Mouse (Mus musculus): Measurements from ENCODE around the gene Rassf1. TPM values are rescaled to one million over a fixed set of nuclear protein-coding genes. Genes with fewer than 3 reads are reported as not detected.
A peak's percentile ranks its signal among the peaks of the same experiment; 100 is the strongest.

Gene Rassf1
- polyA plus RNA-seq (2014; fragmentation: Nextera tagmentation; extraction: Ambion mirVana) = 38.5 and 41.3 TPM in 2 replicates

- peak; percentile 67 for DNase-seq (ENCODE audit: low spot score)
- Histone ChIP-seq H3K4me1 (ENCODE audit: control insufficient read depth, insufficient read depth, low read length) (peaks cover 39% of the 10 kb centered on the region), H3K9ac (ENCODE audit: low read length) (peak within 1 kb of the TSS; percentile 52), H3K4me2 (ENCODE audit: low read depth) (peak within 1 kb of the TSS; percentile 70), H3K4me3 (ENCODE audit: low read depth, low read length) (peak within 1 kb of the TSS; percentile 40), H3K27me3 (ENCODE audit: control insufficient read depth, insufficient read depth, low read length) (peaks cover 30% of the 10 kb centered on the region), H3K27ac (ENCODE audit: low read depth, low read length) (peak within 1 kb of the TSS; percentile 15; the same call in 1 of the 2 replicates), H3K36me3 (ENCODE audit: control insufficient read depth, insufficient read depth, low read length) (no peaks in the 10 kb centered on the region), H3K9me3 (ENCODE audit: control insufficient read depth, low read length) (no peaks in the 10 kb centered on the region)
- no peak for ATAC-seq (ENCODE audit: insufficient read depth, low FRiP score, low TSS enrichment)
- 1% methylated on average over 53 of the region's 63 CpGs for WGBS
Measured at GRCm38 (mm10) chr9:107551117-107551889, at the start of gene Rassf1. Rassf1 (plus strand) TSS chr9:107551555.

GRCm38 (mm10) chr9:107502131-107502846 lies 49.1 kb upstream of the Rassf1 start:
- WGBS = 90% methylated on average over 12 of the region's 12 CpGs
- Histone ChIP-seq H3K4me3 (ENCODE audit: low read depth, low read length) (no peak overlapping the region), H3K27ac (ENCODE audit: low read depth, low read length) (no peak overlapping the region), H3K9ac (ENCODE audit: low read length) (no peak overlapping the region), H3K9me3 (ENCODE audit: control insufficient read depth, low read length) (no peaks in the 10 kb centered on the region), H3K4me1 (ENCODE audit: control insufficient read depth, insufficient read depth, low read length) (0 out of 2 replicates have a peak, but pooled peaks cover 2% of the 10 kb centered on the region), H3K4me2 (ENCODE audit: low read depth) (no peak overlapping the region), H3K27me3 (ENCODE audit: control insufficient read depth, insufficient read depth, low read length) (no peaks in the 10 kb centered on the region), H3K36me3 (ENCODE audit: control insufficient read depth, insufficient read depth, low read length) (no peaks in the 10 kb centered on the region)
- no peak for ATAC-seq (ENCODE audit: insufficient read depth, low FRiP score, low TSS enrichment)
- DNase-seq (ENCODE audit: low spot score) = no peak

GRCm38 (mm10) chr9:107504662-107505537 lies 46.5 kb upstream of the Rassf1 start:
- no peak for DNase-seq (ENCODE audit: low spot score)
- Histone ChIP-seq H3K27ac (ENCODE audit: low read depth, low read length) (0 out of 2 replicates have a peak overlapping the region, but pooled peaks have one; percentile 11), H3K4me1 (ENCODE audit: control insufficient read depth, insufficient read depth, low read length) (0 out of 2 replicates have a peak, but pooled peaks cover 4% of the 10 kb centered on the region)

DNA sequence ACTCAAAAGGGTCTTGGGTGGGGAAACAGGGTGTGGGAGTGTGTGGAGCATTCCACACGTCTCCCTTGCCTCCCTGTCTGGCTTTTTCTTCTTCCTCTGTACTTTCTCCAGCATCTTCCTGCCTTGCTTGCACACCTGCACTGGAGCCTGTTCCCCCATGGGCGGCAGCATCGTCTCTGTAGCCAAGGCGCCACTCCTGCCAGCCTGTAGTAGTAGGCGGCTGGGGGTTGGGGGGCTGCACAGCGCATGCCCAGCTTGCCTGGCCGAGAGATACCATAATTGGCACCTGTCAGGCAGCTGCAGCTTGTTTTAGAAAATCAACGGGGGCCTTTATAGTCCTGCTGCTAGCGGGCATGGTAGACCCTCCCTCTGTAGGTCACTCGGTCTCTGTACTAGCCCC lies 43.1 kb upstream of the Rassf1 start:
- Histone ChIP-seq H3K4me2 (ENCODE audit: low read depth) (no peak overlapping the region), H3K36me3 (ENCODE audit: control insufficient read depth, insufficient read depth, low read length) (no peaks in the 10 kb centered on the region), H3K9ac (ENCODE audit: low read length) (no peak overlapping the region), H3K27me3 (ENCODE audit: control insufficient read depth, insufficient read depth, low read length) (no peaks in the 10 kb centered on the region), H3K27ac (ENCODE audit: low read depth, low read length) (no peak overlapping the region), H3K4me1 (ENCODE audit: control insufficient read depth, insufficient read depth, low read length) (0 out of 2 replicates have a peak, but pooled peaks cover 8% of the 10 kb centered on the region), H3K9me3 (ENCODE audit: control insufficient read depth, low read length) (no peaks in the 10 kb centered on the region), H3K4me3 (ENCODE audit: low read depth, low read length) (no peak overlapping the region)
- WGBS = 58% methylated on average over 10 of the region's 10 CpGs
- DNase-seq (ENCODE audit: low spot score) (no peak), ATAC-seq (ENCODE audit: insufficient read depth, low FRiP score, low TSS enrichment) (no peak)

More at GRCm38 (mm10) chr9:107504662-107505537, 46.5 kb upstream of the Rassf1 start:
- no peak for ATAC-seq (ENCODE audit: insufficient read depth, low FRiP score, low TSS enrichment)
- no peaks in the 10 kb centered on the region for H3K36me3 ChIP-seq (ENCODE audit: control insufficient read depth, insufficient read depth, low read length)
- H3K27me3 ChIP-seq (ENCODE audit: control insufficient read depth, insufficient read depth, low read length) = no peaks in the 10 kb centered on the region
- H3K9me3 ChIP-seq (ENCODE audit: control insufficient read depth, low read length) = no peaks in the 10 kb centered on the region
- no peak overlapping the region for H3K4me2 ChIP-seq (ENCODE audit: low read depth)
- H3K9ac ChIP-seq (ENCODE audit: low read length) = no peak overlapping the region
- WGBS = 79% methylated on average over 19 of the region's 19 CpGs
- H3K4me3 ChIP-seq (ENCODE audit: low read depth, low read length) = no peak overlapping the region

DNA sequence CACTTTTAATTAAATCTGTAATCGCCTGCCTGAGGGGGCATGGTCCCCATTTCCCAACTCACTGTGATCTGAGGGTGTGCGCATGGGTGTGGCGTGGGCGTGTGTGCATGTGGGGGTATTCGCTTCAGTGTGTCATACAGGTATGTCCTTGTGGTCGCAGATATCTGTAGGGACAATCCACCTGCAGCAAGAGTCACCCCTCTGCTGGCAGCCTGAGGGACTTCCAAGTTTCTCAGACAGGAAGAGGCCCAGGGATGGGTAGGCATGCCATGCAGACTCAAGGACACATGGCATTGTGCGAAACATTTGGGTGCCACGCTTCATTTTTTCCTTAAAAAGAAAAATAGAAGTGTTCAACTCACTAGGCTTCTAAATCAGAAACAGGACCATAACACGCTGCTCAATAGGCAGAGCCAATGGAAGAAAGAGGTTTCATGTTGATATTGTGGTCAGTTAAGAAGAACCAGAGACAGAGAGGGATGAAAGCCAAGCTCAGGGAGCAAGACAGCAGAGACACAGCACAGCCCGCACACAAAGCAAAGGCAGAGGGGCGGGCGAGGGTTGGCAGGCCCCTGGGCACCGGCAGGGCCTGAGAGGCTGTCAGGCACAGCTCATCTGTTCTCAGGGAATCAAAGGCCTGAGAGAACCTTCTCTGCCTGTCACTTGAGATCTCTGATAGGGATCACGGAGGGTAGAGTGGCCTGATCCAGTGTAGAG lies 40.8 kb upstream of the Rassf1 start:
- no peaks in the 10 kb centered on the region for H3K9me3 ChIP-seq (ENCODE audit: control insufficient read depth, low read length)
- H3K4me1 ChIP-seq (ENCODE audit: control insufficient read depth, insufficient read depth, low read length) = 0 out of 2 replicates have a peak, but pooled peaks cover 8% of the 10 kb centered on the region
- no peak overlapping the region for H3K9ac ChIP-seq (ENCODE audit: low read length)
- no peak overlapping the region for H3K27ac ChIP-seq (ENCODE audit: low read depth, low read length)
- H3K36me3 ChIP-seq (ENCODE audit: control insufficient read depth, insufficient read depth, low read length) = no peaks in the 10 kb centered on the region
- 82% methylated on average over 14 of the region's 14 CpGs for WGBS
- no peak overlapping the region for H3K4me2 ChIP-seq (ENCODE audit: low read depth)
- H3K27me3 ChIP-seq (ENCODE audit: control insufficient read depth, insufficient read depth, low read length) = no peaks in the 10 kb centered on the region
- DNase-seq (ENCODE audit: low spot score) = no peak
- ATAC-seq (ENCODE audit: insufficient read depth, low FRiP score, low TSS enrichment) = no peak
- no peak overlapping the region for H3K4me3 ChIP-seq (ENCODE audit: low read depth, low read length)

DNA sequence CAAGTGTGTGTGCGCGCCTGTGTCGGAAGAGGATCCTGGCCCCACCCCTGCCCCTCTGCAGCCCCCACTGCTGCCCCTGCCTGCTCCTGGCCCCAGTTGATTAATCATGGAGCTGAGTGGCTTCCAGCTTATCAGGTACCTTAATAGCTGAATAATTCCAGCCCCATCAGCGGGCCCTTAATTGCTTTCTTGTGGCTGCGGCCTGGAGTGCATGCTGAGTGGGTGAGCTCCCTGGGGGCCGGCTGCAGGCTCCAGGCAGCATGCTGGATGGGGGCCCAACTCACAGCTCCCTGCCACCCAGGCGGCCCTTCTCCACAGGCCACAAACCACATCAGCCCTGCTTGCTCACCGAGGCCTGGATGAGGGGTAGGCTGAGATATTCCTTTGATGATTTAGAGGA lies 39.9 kb upstream of the Rassf1 start:
- Histone ChIP-seq H3K27me3 (ENCODE audit: control insufficient read depth, insufficient read depth, low read length) (no peaks in the 10 kb centered on the region), H3K4me1 (ENCODE audit: control insufficient read depth, insufficient read depth, low read length) (0 out of 2 replicates have a peak, but pooled peaks cover 8% of the 10 kb centered on the region), H3K36me3 (ENCODE audit: control insufficient read depth, insufficient read depth, low read length) (no peaks in the 10 kb centered on the region), H3K4me2 (ENCODE audit: low read depth) (no peak overlapping the region), H3K9me3 (ENCODE audit: control insufficient read depth, low read length) (no peaks in the 10 kb centered on the region), H3K27ac (ENCODE audit: low read depth, low read length) (peak overlapping the region; percentile 36; the same call in 1 of the 2 replicates), H3K9ac (ENCODE audit: low read length) (no peak overlapping the region), H3K4me3 (ENCODE audit: low read depth, low read length) (no peak overlapping the region)
- ATAC-seq (ENCODE audit: insufficient read depth, low FRiP score, low TSS enrichment) = no peak
- 61% methylated on average over 8 of the region's 8 CpGs for WGBS
- DNase-seq (ENCODE audit: low spot score) = no peak

- ATAC-seq (ENCODE audit: insufficient read depth, low FRiP score, low TSS enrichment) (no peak), DNase-seq (ENCODE audit: low spot score) (no peak)
- Histone ChIP-seq H3K27me3 (ENCODE audit: control insufficient read depth, insufficient read depth, low read length) (no peaks in the 10 kb centered on the region), H3K9me3 (ENCODE audit: control insufficient read depth, low read length) (no peaks in the 10 kb centered on the region), H3K4me3 (ENCODE audit: low read depth, low read length) (no peak overlapping the region), H3K36me3 (ENCODE audit: control insufficient read depth, insufficient read depth, low read length) (no peaks in the 10 kb centered on the region), H3K27ac (ENCODE audit: low read depth, low read length) (no peak overlapping the region; the same call in none of the 2 replicates), H3K9ac (ENCODE audit: low read length) (no peak overlapping the region), H3K4me1 (ENCODE audit: control insufficient read depth, insufficient read depth, low read length) (0 out of 2 replicates have a peak, but pooled peaks cover 6% of the 10 kb centered on the region), H3K4me2 (ENCODE audit: low read depth) (no peak overlapping the region)
- 76% methylated on average over 16 of the region's 16 CpGs for WGBS
Measured at GRCm38 (mm10) chr9:107512326-107512725, 39.0 kb upstream of the Rassf1 start.

Measured in neural tube, embryonic 11.5 days (tissue).